Mouse (Mus musculus): ENCODE results near the gene Ugt3a2. TPM values are rescaled to one million over a fixed set of nuclear protein-coding genes. Genes with fewer than 3 reads are reported as not detected.

Gene Ugt3a2
- 1.7 TPM for polyA plus RNA-seq (2014; fragmentation: Illumina TruSeq; extraction: RNeasy Lipid Tissue Mini Kit (QIAGEN cat#74804); ENCODE audit: low read depth, low replicate concordance)

DNA sequence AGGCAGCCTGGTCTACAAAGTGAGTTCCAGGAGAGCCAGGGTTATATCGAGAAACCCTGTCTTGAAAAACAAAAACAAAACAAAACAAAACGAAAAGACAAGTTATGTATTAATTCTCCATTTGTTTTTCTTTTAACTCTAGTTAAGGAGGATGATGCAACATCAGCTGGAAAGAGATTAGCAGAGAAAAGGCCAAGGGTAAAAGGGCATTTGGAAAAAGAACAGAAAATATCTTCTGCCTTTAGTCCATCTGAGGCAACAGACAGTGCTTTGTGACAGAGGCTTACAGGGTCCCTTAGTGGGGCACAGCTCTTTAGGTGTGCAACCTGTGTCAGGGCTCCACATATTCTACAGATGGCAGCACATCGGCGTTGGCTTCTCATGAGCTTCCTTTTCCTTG is at the start of gene Ugt3a2:
Gene Ugt3a2 (plus strand): TSS at position 210 of the 400 bp plus-strand sequence.

Other genes with a start within 250 kb of the Ugt3a2 start
- 108 TPM for gene Lmbrd2, start 195.0 kb upstream of the Ugt3a2 start, polyA plus RNA-seq (2014; fragmentation: Illumina TruSeq; extraction: RNeasy Lipid Tissue Mini Kit (QIAGEN cat#74804); ENCODE audit: low read depth, low replicate concordance)
- 173 TPM for gene Skp2, start 180.1 kb upstream of the Ugt3a2 start, polyA plus RNA-seq (2014; fragmentation: Illumina TruSeq; extraction: RNeasy Lipid Tissue Mini Kit (QIAGEN cat#74804); ENCODE audit: low read depth, low replicate concordance)
- gene Ugt3a1, start 58.7 kb upstream of the Ugt3a2 start, polyA plus RNA-seq (2014; fragmentation: Illumina TruSeq; extraction: RNeasy Lipid Tissue Mini Kit (QIAGEN cat#74804); ENCODE audit: low read depth, low replicate concordance), result 0.14 TPM
- gene Capsl, start 100.5 kb downstream of the Ugt3a2 start, polyA plus RNA-seq (2014; fragmentation: Illumina TruSeq; extraction: RNeasy Lipid Tissue Mini Kit (QIAGEN cat#74804); ENCODE audit: low read depth, low replicate concordance), result 38.7 TPM
- gene Il7r, start 194.6 kb downstream of the Ugt3a2 start, polyA plus RNA-seq (2014; fragmentation: Illumina TruSeq; extraction: RNeasy Lipid Tissue Mini Kit (QIAGEN cat#74804); ENCODE audit: low read depth, low replicate concordance), result 0.31 TPM

Measured in testis, adult 10 weeks (tissue).